Mouse (Mus musculus) mature B cell (primary cell): ENCODE data around the gene Ccl17.
"Not testable (repeated sequence)": the region's sequence is repeated elsewhere in the genome, so short reads cannot be mapped to it uniquely, and the experiment has no call there.

Experiments
- in situ Hi-C: fragments of 300-500 bp; cut with MboI; formaldehyde crosslinking; loops from 2 replicates; pipeline ENCODE4 v1.14.3; 2019

Gene Ccl17

GRCm38 (mm10) chr8:94825170-94825569, 14.9 kb downstream of the Ccl17 start:
- in situ Hi-C loops, result no loop called here

DNA sequence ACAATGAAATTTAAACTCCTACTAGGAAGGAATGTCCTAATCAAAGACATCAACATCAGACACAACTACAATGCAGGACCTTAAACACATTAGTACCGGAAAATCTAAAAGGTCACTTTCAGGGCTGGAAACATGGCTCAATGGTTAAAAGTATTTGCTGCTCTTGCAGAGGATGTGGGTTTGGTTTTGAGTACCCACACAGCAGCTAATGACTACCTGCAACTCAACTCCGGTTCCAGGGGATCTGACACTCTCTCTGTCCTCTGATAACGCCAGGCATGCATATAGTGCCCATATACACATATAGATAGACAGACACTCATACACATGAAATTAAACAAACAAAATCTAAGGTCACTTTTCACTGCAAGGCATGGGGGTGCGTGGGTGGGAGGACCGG, 16.0 kb downstream of the Ccl17 start:
- in situ Hi-C loops, result no loop called here

- in situ Hi-C loops, result no loop called here
Measured at GRCm38 (mm10) chr8:94828284-94828683, 18.0 kb downstream of the Ccl17 start.

DNA sequence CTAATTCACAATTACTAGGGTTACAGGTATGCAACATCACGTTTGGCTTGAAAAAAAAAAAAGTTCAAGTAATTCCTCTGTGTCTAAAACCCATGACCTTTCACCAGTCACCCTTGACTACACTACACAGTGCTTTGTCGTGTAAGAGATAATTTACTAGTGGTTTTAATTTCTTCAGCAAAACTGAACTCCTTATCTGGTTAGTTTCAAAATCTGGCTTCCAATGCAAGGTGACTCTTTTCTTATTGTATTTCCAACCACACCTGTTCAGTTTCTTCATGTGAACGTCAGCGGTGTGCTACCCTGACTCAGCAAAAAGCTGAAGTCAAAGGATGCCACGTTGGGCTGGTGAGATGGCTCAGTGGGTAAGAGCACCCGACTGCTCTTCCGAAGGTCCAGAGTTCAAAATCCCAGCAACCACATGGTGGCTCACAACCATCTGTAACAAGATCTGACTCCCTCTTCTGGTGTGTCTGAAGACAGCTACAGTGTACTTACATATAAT, 23.7 kb downstream of the Ccl17 start:
- in situ Hi-C loops, result not testable (repeated sequence)

- in situ Hi-C loops, result not testable (repeated sequence)
Measured at GRCm38 (mm10) chr8:94835751-94836150, 25.5 kb downstream of the Ccl17 start.

GRCm38 (mm10) chr8:94836456-94837240, 26.4 kb downstream of the Ccl17 start:
- in situ Hi-C loops, result no loop called here

DNA sequence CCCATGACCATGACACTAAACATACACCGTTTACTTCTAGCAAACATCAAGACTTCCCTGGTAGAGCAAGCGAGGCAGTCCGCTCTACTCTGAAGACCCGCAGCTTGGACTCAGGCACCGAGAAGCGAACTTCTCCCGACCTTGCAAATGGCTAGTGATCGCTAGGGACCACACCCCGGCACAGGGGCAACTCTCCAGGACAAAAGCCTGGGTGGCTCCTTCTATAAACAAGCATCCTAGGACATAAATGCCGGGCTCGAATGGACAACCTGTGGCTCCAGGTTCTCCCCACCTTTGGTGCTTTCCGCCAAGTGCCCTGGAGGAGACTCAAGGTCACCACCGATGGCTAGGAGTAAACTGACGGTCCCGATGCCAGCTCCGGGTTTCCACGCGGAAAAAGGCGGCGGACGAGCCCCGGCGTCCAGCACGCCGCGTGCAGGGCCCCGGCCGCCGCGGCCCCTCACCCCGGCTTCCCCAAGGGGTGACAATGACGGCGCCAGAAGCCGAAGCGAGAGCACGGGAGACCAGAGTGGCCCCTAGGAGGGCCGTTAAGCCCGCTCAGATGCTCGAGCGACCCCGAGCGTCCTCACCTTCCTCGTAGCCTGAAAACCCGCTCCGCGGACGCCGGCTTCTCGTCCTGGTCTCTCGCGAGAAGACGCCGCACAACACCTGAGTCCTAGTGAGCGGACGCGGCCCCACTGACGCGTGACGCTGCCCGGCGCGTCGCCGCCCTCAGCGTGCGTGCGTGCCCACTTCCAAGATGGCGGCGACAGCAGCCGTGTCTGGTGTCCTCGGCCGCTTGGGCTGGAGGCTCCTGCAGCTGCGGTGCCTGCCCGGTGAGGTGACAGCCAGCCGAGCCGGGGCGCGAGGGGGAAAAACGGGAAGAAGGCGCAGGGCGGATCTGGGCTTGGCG, 27.7 kb downstream of the Ccl17 start, which contains the start of the genes Coq9 and Ciapin1:
Gene Coq9, plus strand, starts transcription at position 660 of the 913 bp plus-strand sequence.
Gene Ciapin1, minus strand, starts transcription at position 697 of the 913 bp plus-strand sequence.
- in situ Hi-C loops, result no loop called here

GRCm38 (mm10) chr8:94838600-94838999, 28.3 kb downstream of the Ccl17 start:
- in situ Hi-C loops, result no loop called here

- in situ Hi-C loops, result no loop called here
Measured at GRCm38 (mm10) chr8:94841183-94841582, 30.9 kb downstream of the Ccl17 start.

- in situ Hi-C loops, result no loop called here
Measured at GRCm38 (mm10) chr8:94850049-94850448, 39.8 kb downstream of the Ccl17 start.

- in situ Hi-C loops, result not testable (repeated sequence)
Measured at GRCm38 (mm10) chr8:94854761-94855160, 44.5 kb downstream of the Ccl17 start.

DNA sequence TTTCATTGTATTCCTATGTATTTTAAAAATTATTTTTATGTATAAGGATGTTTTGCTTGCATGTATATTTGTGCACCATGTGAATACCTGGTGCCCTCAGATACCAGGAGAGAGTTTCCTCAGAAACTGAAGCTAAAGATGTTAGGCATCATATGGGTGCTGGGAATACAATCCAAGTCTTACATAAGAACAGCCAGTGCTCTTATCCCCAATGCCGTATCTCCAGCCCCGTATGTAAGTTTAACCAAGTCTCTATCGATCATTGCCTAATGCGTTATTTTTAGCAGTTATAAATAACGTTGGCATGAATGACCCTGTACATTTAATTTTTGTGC, 46.7 kb downstream of the Ccl17 start:
- in situ Hi-C loops, result no loop called here

DNA sequence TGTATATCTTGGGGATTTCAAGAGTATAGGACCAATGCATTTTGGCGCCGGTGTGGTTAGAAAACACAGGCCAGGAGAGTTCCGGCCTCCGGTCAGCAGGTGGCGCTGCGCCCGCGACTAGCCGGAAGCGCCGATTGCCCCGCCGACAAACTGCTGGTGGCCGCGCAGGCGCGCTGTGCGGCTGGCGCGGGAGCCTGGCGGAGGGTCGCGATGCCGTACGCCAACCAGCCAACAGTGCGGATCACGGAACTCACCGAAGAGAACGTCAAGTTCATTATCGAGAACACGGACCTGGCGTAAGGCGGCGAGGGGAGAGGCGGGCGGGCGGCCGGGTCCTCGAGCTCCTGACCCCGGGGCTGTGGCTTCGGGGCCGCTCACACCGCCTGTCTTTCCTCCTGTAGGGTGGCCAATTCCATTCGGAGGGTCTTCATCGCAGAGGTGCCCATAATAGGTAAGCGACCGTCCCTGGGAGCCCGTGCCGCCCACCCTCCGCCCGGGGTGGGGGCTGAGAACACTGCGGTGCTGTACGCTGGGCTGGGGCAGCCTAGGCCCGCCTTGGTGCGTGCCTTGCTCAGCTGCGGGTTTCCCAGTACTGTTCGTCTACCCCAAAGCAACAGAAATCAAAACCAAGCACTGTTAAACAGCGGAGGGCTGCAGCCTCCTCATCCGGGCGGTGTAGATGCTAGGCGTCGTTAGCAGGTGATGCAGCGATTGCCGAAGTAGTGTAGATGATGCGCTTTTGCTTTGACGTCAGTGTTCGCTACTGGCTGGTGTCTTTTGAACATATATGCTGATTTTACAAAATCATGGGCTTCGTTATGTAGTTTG, 47.3 kb downstream of the Ccl17 start, which contains the start of gene Polr2c:
Gene Polr2c, plus strand, starts transcription at position 105 of the 828 bp plus-strand sequence.
- in situ Hi-C loops, result no loop called here

DNA sequence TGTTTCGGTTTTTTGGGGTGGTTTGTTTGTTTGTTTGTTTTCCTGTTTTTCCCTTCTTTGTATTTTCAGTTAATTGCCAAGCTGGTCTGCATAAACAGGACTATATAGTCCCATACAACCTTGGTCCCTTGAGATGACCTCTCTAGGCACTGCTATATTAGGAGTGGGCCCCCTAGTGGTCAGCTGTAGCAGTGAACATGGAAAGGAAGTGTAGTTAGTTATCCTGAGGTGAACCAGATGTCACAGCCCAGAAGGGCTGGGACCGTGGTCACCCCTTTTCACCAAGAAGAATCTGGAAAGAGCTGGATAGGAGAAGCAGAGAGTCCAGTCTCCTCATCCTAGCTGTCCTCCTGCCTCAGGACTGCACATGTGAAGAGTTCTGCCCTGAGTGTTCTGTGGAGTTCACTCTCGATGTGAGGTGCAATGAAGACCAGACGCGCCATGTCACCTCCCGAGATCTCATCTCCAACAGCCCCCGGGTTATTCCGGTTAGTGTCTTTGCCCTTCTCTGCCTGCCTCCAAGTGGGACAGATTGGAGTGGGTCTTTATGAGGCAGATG, 51.2 kb downstream of the Ccl17 start:
- in situ Hi-C loops, result no loop called here
